Mouse (Mus musculus) neural tube, embryonic 14.5 days (tissue): ENCODE measurements around the gene Gas2. TPM values are rescaled to one million over a fixed set of nuclear protein-coding genes. Genes with fewer than 3 reads are reported as not detected.

Source experiments
- ATAC-seq: fragments of 200-750 bp; cut with Nextera tagmentation; 2 replicates; pipeline ENCODE4 v1.8.0; 2017; ENCODE audit warnings: low read depth, mild to moderate bottlenecking, moderate TSS enrichment, moderate library complexity
- H3K27ac ChIP-seq: fragments of 300-500 bp; sonication (generic); 2 replicates; pipeline ENCODE4 v1.5.1; 2014; ENCODE audit warnings: low read depth, mild to moderate bottlenecking, control low read depth, low read length, moderate library complexity, mixed read lengths
- H3K27me3 ChIP-seq: fragments of 300-500 bp; sonication (generic); 2 replicates; pipeline ENCODE4 v1.6.1; 2014; ENCODE audit warnings: low read length; ENCODE audit not compliant: control insufficient read depth, insufficient read depth
- H3K36me3 ChIP-seq: fragments of 300-500 bp; sonication (generic); 2 replicates; pipeline ENCODE4 v1.6.1; 2014; ENCODE audit warnings: low read length, mixed read lengths; ENCODE audit not compliant: control insufficient read depth, insufficient read depth
- H3K4me1 ChIP-seq: fragments of 300-500 bp; sonication (generic); 2 replicates; pipeline ENCODE4 v1.6.1; 2014; ENCODE audit warnings: low read length; ENCODE audit not compliant: control insufficient read depth, insufficient read depth
- H3K4me2 ChIP-seq: fragments of 300-500 bp; sonication (generic); 2 replicates; pipeline ENCODE4 v1.6.1; 2014; ENCODE audit warnings: mild to moderate bottlenecking, low read depth, low read length, control low read depth
- H3K4me3 ChIP-seq: fragments of 300-500 bp; sonication (generic); 2 replicates; pipeline ENCODE4 v1.5.1; 2014; ENCODE audit warnings: low read depth, low read length, control low read depth, mixed read lengths
- H3K9ac ChIP-seq: fragments of 300-500 bp; sonication (generic); replicated peaks from 2 replicates; pipeline ENCODE4 v1.6.1; 2014; ENCODE audit warnings: low read depth, mild to moderate bottlenecking, control low read depth, low read length, mixed read lengths
- H3K9me3 ChIP-seq: fragments of 300-500 bp; sonication (generic); 2 replicates; pipeline ENCODE4 v1.6.1; 2016; ENCODE audit warnings: low read length; ENCODE audit not compliant: control insufficient read depth
- WGBS: fragments of 180-500 bp; shearing (Covaris S2); extraction: QIAGEN DNeasy Blood & Tissue Kit; methylation state at CpG from one replicate; pipeline ENCODE4 v1.1.7; 2014; 5-methylcytosine and 5-hydroxymethylcytosine counted together
- polyA plus RNA-seq: library from polyadenylated mRNA; unstranded; fragments of >200 nt; fragmentation: Nextera tagmentation; extraction: Ambion mirVana; gene quantifications from 2 replicates; pipeline ENCODE4 v1.2.1, GENCODE M21; 2014

Gas2 gene
- polyA plus RNA-seq, result 14.6 and 19.9 TPM in 2 replicates

- Histone ChIP-seq H3K27me3 (no peaks in the 10 kb centered on the region), H3K4me3 (peak within 1 kb of the TSS; percentile 68), H3K9ac (peak within 1 kb of the TSS; percentile 85), H3K27ac (peak within 1 kb of the TSS; percentile 99), H3K4me1 (peaks cover 9% of the 10 kb centered on the region; the same call in 1 of the 2 replicates), H3K4me2 (peak within 1 kb of the TSS; percentile 88), H3K36me3 (no peaks in the 10 kb centered on the region), H3K9me3 (no peaks in the 10 kb centered on the region)
- ATAC-seq, result peak; percentile 91
- 9% methylated on average over 76 of the region's 105 CpGs for WGBS
These were observed at the start of gene Gas2 for GRCm38 (mm10) chr7:51861250-51862096. Gas2 (plus strand) TSS chr7:51862015.

- peak; percentile 85 for ATAC-seq
- no peak overlapping the region for H3K4me3 ChIP-seq
- no peak overlapping the region for H3K9ac ChIP-seq
- no peak overlapping the region for H3K27ac ChIP-seq
- no peaks in the 10 kb centered on the region for H3K27me3 ChIP-seq
- no peak overlapping the region for H3K4me2 ChIP-seq
- no peaks in the 10 kb centered on the region for H3K9me3 ChIP-seq
- H3K4me1 ChIP-seq, result no peaks in the 10 kb centered on the region
- 47% methylated on average over 4 of the region's 4 CpGs for WGBS
- no peaks in the 10 kb centered on the region for H3K36me3 ChIP-seq
These were observed 46.1 kb upstream of the Gas2 start for GRCm38 (mm10) chr7:51815473-51816282.

- H3K36me3 ChIP-seq, result no peaks in the 10 kb centered on the region
These were observed 45.5 kb upstream of the Gas2 start for GRCm38 (mm10) chr7:51816283-51816839.

GRCm38 (mm10) chr7:51818251-51818974 lies 43.4 kb upstream of the Gas2 start:
- Histone ChIP-seq H3K9ac (no peak overlapping the region), H3K27ac (no peak overlapping the region), H3K4me2 (no peak overlapping the region), H3K4me1 (no peaks in the 10 kb centered on the region), H3K27me3 (no peaks in the 10 kb centered on the region), H3K4me3 (no peak overlapping the region), H3K9me3 (no peaks in the 10 kb centered on the region), H3K36me3 (no peaks in the 10 kb centered on the region)
- ATAC-seq, result no peak
- WGBS, result 70% methylated on average over 3 of the region's 3 CpGs

More at GRCm38 (mm10) chr7:51816283-51816839, 45.5 kb upstream of the Gas2 start:
- no peaks in the 10 kb centered on the region for H3K4me1 ChIP-seq
- H3K9ac ChIP-seq, result no peak overlapping the region
- no peak overlapping the region for H3K27ac ChIP-seq
- no peak overlapping the region for H3K4me3 ChIP-seq
- H3K9me3 ChIP-seq, result no peaks in the 10 kb centered on the region
- H3K4me2 ChIP-seq, result no peak overlapping the region
- peak; percentile 44; the same call in 1 of the 2 replicates for ATAC-seq
- WGBS, result 66% methylated on average over 3 of the region's 3 CpGs
- no peaks in the 10 kb centered on the region for H3K27me3 ChIP-seq

GRCm38 (mm10) chr7:51819891-51820290 lies 41.9 kb upstream of the Gas2 start:
- no peaks in the 10 kb centered on the region for H3K4me1 ChIP-seq
- H3K36me3 ChIP-seq, result no peaks in the 10 kb centered on the region
- ATAC-seq, result no peak
- no peaks in the 10 kb centered on the region for H3K9me3 ChIP-seq
- WGBS, result 80% methylated on average over 1 of the region's 1 CpGs
- no peaks in the 10 kb centered on the region for H3K27me3 ChIP-seq
- no peak overlapping the region for H3K27ac ChIP-seq
- no peak overlapping the region for H3K9ac ChIP-seq
- no peak overlapping the region for H3K4me3 ChIP-seq
- H3K4me2 ChIP-seq, result no peak overlapping the region

GRCm38 (mm10) chr7:51821467-51821866 lies 40.3 kb upstream of the Gas2 start:
- 72% methylated on average over 2 of the region's 2 CpGs for WGBS
- no peaks in the 10 kb centered on the region for H3K9me3 ChIP-seq
- no peak overlapping the region for H3K4me3 ChIP-seq
- H3K27ac ChIP-seq, result no peak overlapping the region
- H3K36me3 ChIP-seq, result no peaks in the 10 kb centered on the region
- H3K4me1 ChIP-seq, result no peaks in the 10 kb centered on the region
- H3K9ac ChIP-seq, result no peak overlapping the region
- no peak for ATAC-seq
- no peak overlapping the region for H3K4me2 ChIP-seq
- H3K27me3 ChIP-seq, result no peaks in the 10 kb centered on the region

GRCm38 (mm10) chr7:51823562-51824338 lies 38.1 kb upstream of the Gas2 start:
- no peak overlapping the region for H3K27ac ChIP-seq
- no peaks in the 10 kb centered on the region for H3K4me1 ChIP-seq
- 47% methylated on average over 7 of the region's 7 CpGs for WGBS
- H3K36me3 ChIP-seq, result no peaks in the 10 kb centered on the region
- ATAC-seq, result peak; percentile 31; the same call in 1 of the 2 replicates
- no peak overlapping the region for H3K4me3 ChIP-seq
- H3K9me3 ChIP-seq, result no peaks in the 10 kb centered on the region
- no peak overlapping the region for H3K4me2 ChIP-seq
- no peaks in the 10 kb centered on the region for H3K27me3 ChIP-seq
- H3K9ac ChIP-seq, result no peak overlapping the region

GRCm38 (mm10) chr7:51831917-51832316 lies 29.9 kb upstream of the Gas2 start:
- H3K4me2 ChIP-seq, result peak overlapping the region; percentile 11; the same call in 1 of the 2 replicates
- peak; percentile 70 for ATAC-seq
- no peaks in the 10 kb centered on the region for H3K9me3 ChIP-seq
- 10% methylated on average over 7 of the region's 7 CpGs for WGBS
- H3K4me1 ChIP-seq, result peaks cover 4% of the 10 kb centered on the region; the same call in 1 of the 2 replicates
- no peaks in the 10 kb centered on the region for H3K27me3 ChIP-seq
- H3K4me3 ChIP-seq, result no peak overlapping the region
- no peaks in the 10 kb centered on the region for H3K36me3 ChIP-seq
- no peak overlapping the region for H3K9ac ChIP-seq
- H3K27ac ChIP-seq, result peak overlapping the region; percentile 52; the same call in 1 of the 2 replicates
